Mouse (Mus musculus) layer of hippocampus, adult 2 months (tissue): ENCODE measurements at regions not wholly inside any gene's neighbourhood (a gene's known extent, or its start where the extent isn't known, plus 50 kb on each side); places are given as distances from the start of the nearest gene placed in this dataset.
"Not testable (repeated sequence)": the region's sequence is repeated elsewhere in the genome, so short reads cannot be mapped to it uniquely, and the experiment has no call there.

Experiments used
- DNase-seq, 2 experiments: peaks; one replicate each; pipeline ENCODE4 v3.0.0; 2022; ENCODE audit warnings: low spot score in 2 of 2
- H3K27ac ChIP-seq: fragments of 200-600 bp; 2 replicates; pipeline ENCODE4 v1.8.1; 2022
- H3K4me3 ChIP-seq: fragments of 200-600 bp; 2 replicates; pipeline ENCODE4 v1.8.1; 2022; ENCODE audit warnings: mild to moderate bottlenecking
- CTCF ChIP-seq: fragments of 200-600 bp; conservative IDR thresholded peaks from 2 replicates; pipeline ENCODE4 v1.8.1; 2022; ENCODE audit warnings: antibody characterized with exemption, mild to moderate bottlenecking, moderate library complexity

GRCm38 (mm10) chr5:75401734-75402133, 173.0 kb upstream of the Kit start:
- DNase-seq, result no peak

GRCm38 (mm10) chr5:75402631-75403030, 172.1 kb upstream of the Kit start:
- Histone ChIP-seq H3K4me3 (no peak overlapping the region), H3K27ac (no peak overlapping the region)
- no peak for TF ChIP-seq CTCF
- no peak for DNase-seq

More at GRCm38 (mm10) chr5:75401734-75402133, 173.0 kb upstream of the Kit start:
- H3K4me3 ChIP-seq, result no peak overlapping the region
- TF ChIP-seq CTCF, result no peak
- no peak overlapping the region for H3K27ac ChIP-seq

GRCm38 (mm10) chr5:75403531-75403930, 171.2 kb upstream of the Kit start:
- TF ChIP-seq CTCF, result no peak

GRCm38 (mm10) chr5:75404601-75405285, 170.0 kb upstream of the Kit start:
- DNase-seq, result no peak
- Histone ChIP-seq H3K4me3 (no peak overlapping the region), H3K27ac (no peak overlapping the region)
- TF ChIP-seq CTCF, result no peak

More at GRCm38 (mm10) chr5:75403531-75403930, 171.2 kb upstream of the Kit start:
- Histone ChIP-seq H3K27ac (no peak overlapping the region), H3K4me3 (no peak overlapping the region)
- no peak for DNase-seq

- DNase-seq, result no peak
- TF ChIP-seq CTCF, result no peak
- Histone ChIP-seq H3K27ac (no peak overlapping the region), H3K4me3 (no peak overlapping the region)
Measured at GRCm38 (mm10) chr5:75405496-75405895, 169.2 kb upstream of the Kit start.

- Histone ChIP-seq H3K4me3 (no peak overlapping the region), H3K27ac (no peak overlapping the region)
- no peak for DNase-seq
- TF ChIP-seq CTCF, result no peak
Measured at GRCm38 (mm10) chr5:75407686-75408085, 167.0 kb upstream of the Kit start.

GRCm38 (mm10) chr5:75410240-75411186, 164.2 kb upstream of the Kit start:
- H3K4me3 ChIP-seq, result peak overlapping the region; percentile 31
- DNase-seq, result peak; percentile 12 to 13
- H3K27ac ChIP-seq, result no peak overlapping the region
- TF ChIP-seq CTCF, result no peak

GRCm38 (mm10) chr5:75419282-75419681, 155.4 kb upstream of the Kit start:
- H3K27ac ChIP-seq, DNase-seq, H3K4me3 ChIP-seq: not testable (repeated sequence)

- no peak overlapping the region for H3K27ac ChIP-seq
- TF ChIP-seq CTCF, result no peak
- H3K4me3 ChIP-seq, result no peak overlapping the region
- no peak for DNase-seq
Measured at GRCm38 (mm10) chr5:75432885-75433284, 141.8 kb upstream of the Kit start.

GRCm38 (mm10) chr5:75437924-75438323, 136.8 kb upstream of the Kit start:
- H3K4me3 ChIP-seq, result no peak overlapping the region
- TF ChIP-seq CTCF, result no peak
- no peak for DNase-seq
- no peak overlapping the region for H3K27ac ChIP-seq

- H3K4me3 ChIP-seq, result no peak overlapping the region
- DNase-seq, result no peak
- no peak overlapping the region for H3K27ac ChIP-seq
- no peak for TF ChIP-seq CTCF
Measured at GRCm38 (mm10) chr5:75444024-75444604, 130.6 kb upstream of the Kit start.

GRCm38 (mm10) chr5:75446386-75446785, 128.3 kb upstream of the Kit start:
- no peak for DNase-seq
- Histone ChIP-seq H3K4me3 (no peak overlapping the region), H3K27ac (no peak overlapping the region)
- TF ChIP-seq CTCF, result no peak

GRCm38 (mm10) chr5:75449913-75450525, 124.7 kb upstream of the Kit start:
- no peak for TF ChIP-seq CTCF
- no peak for DNase-seq
- H3K4me3 ChIP-seq, result no peak overlapping the region
- H3K27ac ChIP-seq, result no peak overlapping the region
